ENCODE assay signal across 22 mouse cellular contexts in genomic region chr17:26115956-26116487, GRCm38 (mm10). TPM values are rescaled to one million over a fixed set of nuclear protein-coding genes. Genes with fewer than 3 reads are reported as not detected.
DNase-seq lines count a peak whose midpoint lies in the region; ATAC-seq and TF ChIP-seq lines count a peak whose summit lies in the region.
"Had no signal": no experiment of that assay in that cellular context is flagged by ENCODE, and none has a peak within 500 bp of the region (broad histone marks: within the 10 kb centered on the region; RNA-seq: fewer than 3 reads in every experiment).

No protein-coding gene starts in this region.

- H3K27me3 ChIP-seq in kidney, embryonic 15.5 days, result peaks cover 88% of the 10 kb centered on the region
- 0 out of 2 replicates have a peak, but pooled peaks cover 3% of the 10 kb centered on the region for H3K27me3 ChIP-seq in small intestine, adult 2 months (ENCODE audit: control insufficient read depth, insufficient read depth, low read length)
- H3K27me3 ChIP-seq in midbrain, embryonic 11.5 days (ENCODE audit: control insufficient read depth, insufficient read depth, low read length), result peaks cover 42% of the 10 kb centered on the region

- no peak overlapping the region for H3K4me3 ChIP-seq in kidney, embryonic 15.5 days (replicated peaks)
- no peak overlapping the region for H3K4me3 ChIP-seq in small intestine, adult 2 months (ENCODE audit: low read depth, low read length)
- no peak overlapping the region for H3K4me3 ChIP-seq in midbrain, embryonic 11.5 days (ENCODE audit: low read depth, low read length)
- H3K4me3 ChIP-seq in layer of hippocampus, adult 2 months, result no peak overlapping the region
- H3K4me3 ChIP-seq: embryonic facial prominence, embryonic 15.5 days; gastrocnemius, adult 2 months; heart, embryonic 13.5 days; limb, embryonic 12.5 days; lung, embryonic 15.5 days; midbrain, embryonic 12.5 days; neural tube, embryonic 13.5 days had no signal

- no peak for TF ChIP-seq POLR2A in small intestine, adult 2 months (IDR thresholded peaks at IDR 0.05; ENCODE audit: low read depth, low read length)

- H3K27ac ChIP-seq in kidney, embryonic 15.5 days, result peak overlapping the region; percentile 57
- H3K27ac ChIP-seq in small intestine, adult 2 months (ENCODE audit: insufficient read depth, low read depth, low read length), result peak overlapping the region; percentile 91
- H3K27ac ChIP-seq in midbrain, embryonic 11.5 days (ENCODE audit: low read depth, low read length), result no peak overlapping the region
- no peak overlapping the region for H3K27ac ChIP-seq in layer of hippocampus, adult 2 months
- H3K27ac ChIP-seq: embryonic facial prominence, embryonic 15.5 days; gastrocnemius, adult 2 months; heart, embryonic 13.5 days; hindbrain, embryonic 14.5 days; limb, embryonic 12.5 days; liver, embryonic 14.5 days; lung, embryonic 15.5 days; midbrain, embryonic 12.5 days; neural tube, embryonic 13.5 days had no signal

- ATAC-seq in kidney, embryonic 15.5 days (replicated peaks; ENCODE audit: low FRiP score), result 0 out of 2 replicates have a peak, but pooled peaks have one; percentile 1
- ATAC-seq in midbrain, embryonic 11.5 days (ENCODE audit: low FRiP score), result no peak
- no peak for ATAC-seq in frontal cortex, adult (ENCODE audit: low TSS enrichment)
- ATAC-seq: CD4-positive, CD25-positive, alpha-beta regulatory T cell, adult 4 months had no signal

- no peak overlapping the region for H3K4me2 ChIP-seq in kidney, embryonic 15.5 days
- no peak overlapping the region for H3K4me2 ChIP-seq in midbrain, embryonic 11.5 days
- H3K4me2 ChIP-seq: embryonic facial prominence, embryonic 15.5 days; heart, embryonic 13.5 days; hindbrain, embryonic 14.5 days; limb, embryonic 12.5 days; lung, embryonic 15.5 days; midbrain, embryonic 12.5 days; neural tube, embryonic 13.5 days had no signal

- H3K9ac ChIP-seq in kidney, embryonic 15.5 days, result no peak overlapping the region
- H3K9ac ChIP-seq in midbrain, embryonic 11.5 days (ENCODE audit: low read length), result no peak overlapping the region
- H3K9ac ChIP-seq: embryonic facial prominence, embryonic 15.5 days; heart, embryonic 13.5 days; hindbrain, embryonic 14.5 days; limb, embryonic 12.5 days; liver, embryonic 14.5 days; lung, embryonic 15.5 days; midbrain, embryonic 12.5 days; neural tube, embryonic 13.5 days had no signal

- 49% methylated on average over 3 of the region's 3 CpGs for WGBS in kidney, embryonic 15.5 days
- WGBS in small intestine, adult 2 months, result 31% methylated on average over 3 of the region's 3 CpGs
- WGBS in midbrain, embryonic 11.5 days, result 64% methylated on average over 2 of the region's 3 CpGs

- H3K4me1 ChIP-seq in kidney, embryonic 15.5 days, result peaks cover 43% of the 10 kb centered on the region
- H3K4me1 ChIP-seq in small intestine, adult 2 months (ENCODE audit: control insufficient read depth, insufficient read depth, insufficient read length, low read length), result peaks cover 16% of the 10 kb centered on the region
- peaks cover 9% of the 10 kb centered on the region for H3K4me1 ChIP-seq in midbrain, embryonic 11.5 days (ENCODE audit: control insufficient read depth, insufficient read depth, low read length)

- peak; percentile 31 for DNase-seq in testis, postnatal 10 days (ENCODE audit: low spot score)
- no peak for DNase-seq in testis, postnatal 14 days (ENCODE audit: low spot score)
- DNase-seq in midbrain, embryonic 11.5 days (ENCODE audit: low spot score, missing footprints), result no peak
- DNase-seq in layer of hippocampus, adult 2 months (ENCODE audit: low spot score in 2 of 2), result no peak
- no peak for DNase-seq in layer of hippocampus, adult 9-11 months
- DNase-seq: adrenal gland, postnatal 36 days; cerebellum, adult 18-20 months; cerebellum, postnatal 36 days; gastrocnemius, adult 2 months; thymus, postnatal 25 days had no signal

- no peaks in the 10 kb centered on the region for H3K36me3 ChIP-seq in kidney, embryonic 15.5 days
- peaks cover 12% of the 10 kb centered on the region; the same call in 1 of the 2 replicates for H3K36me3 ChIP-seq in small intestine, adult 2 months (ENCODE audit: control insufficient read depth, insufficient read depth, low read length)
- H3K36me3 ChIP-seq in midbrain, embryonic 11.5 days (ENCODE audit: control insufficient read depth, insufficient read depth, low read length), result no peaks in the 10 kb centered on the region
- H3K36me3 ChIP-seq: embryonic facial prominence, embryonic 15.5 days; heart, embryonic 13.5 days; limb, embryonic 12.5 days; lung, embryonic 15.5 days; midbrain, embryonic 12.5 days; neural tube, embryonic 13.5 days had no signal

- TF ChIP-seq CTCF in small intestine, adult 2 months (IDR thresholded peaks at IDR 0.05; ENCODE audit: extremely low read depth, insufficient read length, insufficient replicate concordance, low read depth, low read length), result no peak
- no peak for TF ChIP-seq CTCF in layer of hippocampus, adult 2 months (conservative IDR thresholded peaks at IDR 0.05)

- no peaks in the 10 kb centered on the region for H3K9me3 ChIP-seq in kidney, embryonic 15.5 days (replicated peaks)
- H3K9me3 ChIP-seq in midbrain, embryonic 11.5 days (ENCODE audit: control insufficient read depth, low read length), result no peaks in the 10 kb centered on the region
- H3K9me3 ChIP-seq: embryonic facial prominence, embryonic 15.5 days; heart, embryonic 13.5 days; limb, embryonic 12.5 days; lung, embryonic 15.5 days; midbrain, embryonic 12.5 days; neural tube, embryonic 13.5 days had no signal

RNA-seq across cellular contexts. Expression of gene Tmem8, which starts 2.9 kb away (rescaled TPM):
- polyA plus RNA-seq in kidney, embryonic 15.5 days (2015; fragmentation: Nextera tagmentation; extraction: Ambion mirVana), result 3.8 and 5.1 TPM in 2 replicates
- polyA plus RNA-seq in small intestine, adult 2 months (2012; rRNA removed), result 189 and 283 TPM in 2 replicates
- polyA plus RNA-seq in midbrain, embryonic 11.5 days (2014; fragmentation: Nextera tagmentation; extraction: Ambion mirVana), result 1.1 and 1.3 TPM in 2 replicates
- 10 to 100 TPM; 14.1 to 14.2 TPM for total RNA-seq in layer of hippocampus, adult 2 months (2021)

RNA-seq across cellular contexts. Expression of gene Mrpl28, which starts 7.3 kb away (rescaled TPM):
- 207 and 218 TPM in 2 replicates for polyA plus RNA-seq in kidney, embryonic 15.5 days (2015; fragmentation: Nextera tagmentation; extraction: Ambion mirVana)
- 54.6 and 82.5 TPM in 2 replicates for polyA plus RNA-seq in small intestine, adult 2 months (2012; rRNA removed)
- 256 and 275 TPM in 2 replicates for polyA plus RNA-seq in midbrain, embryonic 11.5 days (2014; fragmentation: Nextera tagmentation; extraction: Ambion mirVana)
- total RNA-seq in layer of hippocampus, adult 2 months (2021), result 10 to 100 TPM; 59.7 to 63.9 TPM

RNA-seq across cellular contexts. Expression of gene Nme4, which starts 20.6 kb away (rescaled TPM):
- polyA plus RNA-seq in kidney, embryonic 15.5 days (2015; fragmentation: Nextera tagmentation; extraction: Ambion mirVana), result 101 and 103 TPM in 2 replicates
- 10.3 and 11.5 TPM in 2 replicates for polyA plus RNA-seq in small intestine, adult 2 months (2012; rRNA removed)
- polyA plus RNA-seq in midbrain, embryonic 11.5 days (2014; fragmentation: Nextera tagmentation; extraction: Ambion mirVana), result 51.5 and 57.7 TPM in 2 replicates
- 1 to 10 TPM; 5.7 to 6.7 TPM for total RNA-seq in layer of hippocampus, adult 2 months (2021)

RNA-seq across cellular contexts. Expression of gene Axin1, which starts 22.5 kb away (rescaled TPM):
- polyA plus RNA-seq in kidney, embryonic 15.5 days (2015; fragmentation: Nextera tagmentation; extraction: Ambion mirVana), result 8.0 and 9.4 TPM in 2 replicates
- 8.5 and 17.9 TPM in 2 replicates for polyA plus RNA-seq in small intestine, adult 2 months (2012; rRNA removed)
- polyA plus RNA-seq in midbrain, embryonic 11.5 days (2014; fragmentation: Nextera tagmentation; extraction: Ambion mirVana), result 11.4 and 12.7 TPM in 2 replicates
- 10 to 100 TPM; 24.3 to 25.2 TPM for total RNA-seq in layer of hippocampus, adult 2 months (2021)

RNA-seq across cellular contexts. Expression of gene Decr2, which starts 25.9 kb away (rescaled TPM):
- 42.9 and 45.7 TPM in 2 replicates for polyA plus RNA-seq in kidney, embryonic 15.5 days (2015; fragmentation: Nextera tagmentation; extraction: Ambion mirVana)
- polyA plus RNA-seq in small intestine, adult 2 months (2012; rRNA removed), result 10.9 and 14.5 TPM in 2 replicates
- 17.0 and 18.1 TPM in 2 replicates for polyA plus RNA-seq in midbrain, embryonic 11.5 days (2014; fragmentation: Nextera tagmentation; extraction: Ambion mirVana)
- 10 to 100 TPM; 26.7 to 28.9 TPM for total RNA-seq in layer of hippocampus, adult 2 months (2021)

Comparison
In these comparisons a context has a peak if more than half of its experiments do, and no peak if none do; other contexts are left out.
1. H3K27ac ChIP-seq: peak in kidney, embryonic 15.5 days (single experiment) and small intestine, adult 2 months (single experiment); none in midbrain, embryonic 11.5 days (single experiment) and layer of hippocampus, adult 2 months (single experiment).
2. RNA of gene Tmem8, which starts 2.9 kb away (polyA plus RNA-seq): 189 to 283 TPM in small intestine, adult 2 months; 3.8 to 5.1 TPM in kidney, embryonic 15.5 days and 1.1 to 1.3 TPM in midbrain, embryonic 11.5 days; every median in the first group is over 10 times any median in the second.